Mouse (Mus musculus) intestine, embryonic 14.5 days (tissue): ENCODE results near the gene Agmat. TPM values are rescaled to one million over a fixed set of nuclear protein-coding genes. Genes with fewer than 3 reads are reported as not detected.

ENCODE experiments used
- ATAC-seq: fragments of 200-750 bp; cut with Nextera tagmentation; replicated peaks from 2 replicates; pipeline ENCODE4 v1.8.0; 2017; ENCODE audit warnings: low read depth, moderate number of reproducible peaks, moderate TSS enrichment, moderate library complexity; ENCODE audit not compliant: low FRiP score, low TSS enrichment
- DNase-seq: peaks from one replicate; pipeline ENCODE4 v3.0.0-alpha.2; 2018; ENCODE audit warnings: low spot score
- H3K27ac ChIP-seq: fragments of 300-500 bp; sonication (generic); 2 replicates; pipeline ENCODE4 v1.5.1; 2014; ENCODE audit warnings: low read depth, mild to moderate bottlenecking, control low read depth
- H3K27me3 ChIP-seq: fragments of 300-500 bp; sonication (generic); replicated peaks from 2 replicates; pipeline ENCODE4 v1.6.1; 2014; ENCODE audit warnings: low read length, control low read depth; ENCODE audit not compliant: control insufficient read depth, insufficient read depth
- H3K36me3 ChIP-seq: fragments of 300-500 bp; sonication (generic); 2 replicates; pipeline ENCODE4 v1.6.1; 2014; ENCODE audit warnings: low read length, control low read depth; ENCODE audit not compliant: control insufficient read depth, insufficient read depth
- H3K4me1 ChIP-seq: fragments of 300-500 bp; sonication (generic); replicated peaks from 2 replicates; pipeline ENCODE4 v1.6.1; 2014; ENCODE audit warnings: low read length, control low read depth, mixed read lengths; ENCODE audit not compliant: control insufficient read depth, insufficient read depth
- H3K4me2 ChIP-seq: fragments of 300-500 bp; sonication (generic); 2 replicates; pipeline ENCODE4 v1.6.1; 2014; ENCODE audit warnings: low read length
- H3K4me3 ChIP-seq: fragments of 300-500 bp; sonication (generic); 2 replicates; pipeline ENCODE4 v1.5.1; 2014; ENCODE audit warnings: low read depth, low read length, control low read depth, mixed read lengths
- H3K9ac ChIP-seq: fragments of 300-500 bp; sonication (generic); 2 replicates; pipeline ENCODE4 v1.6.1; 2014; ENCODE audit warnings: mild to moderate bottlenecking, low read length
- H3K9me3 ChIP-seq: fragments of 300-500 bp; sonication (generic); 2 replicates; pipeline ENCODE4 v1.6.1; 2016; ENCODE audit warnings: low read length, control low read depth; ENCODE audit not compliant: control insufficient read depth
- WGBS: fragments of 180-500 bp; shearing (Covaris S2); extraction: QIAGEN DNeasy Blood & Tissue Kit; methylation state at CpG from one replicate; pipeline ENCODE4 v1.1.7; 2014; 5-methylcytosine and 5-hydroxymethylcytosine counted together
- polyA plus RNA-seq: library from polyadenylated mRNA; unstranded; fragments of >200 nt; fragmentation: Nextera tagmentation; extraction: Ambion mirVana; gene quantifications from 2 replicates; pipeline ENCODE4 v1.2.1, GENCODE M21; 2014

The Agmat gene
- 10.1 and 12.7 TPM in 2 replicates for polyA plus RNA-seq

DNA sequence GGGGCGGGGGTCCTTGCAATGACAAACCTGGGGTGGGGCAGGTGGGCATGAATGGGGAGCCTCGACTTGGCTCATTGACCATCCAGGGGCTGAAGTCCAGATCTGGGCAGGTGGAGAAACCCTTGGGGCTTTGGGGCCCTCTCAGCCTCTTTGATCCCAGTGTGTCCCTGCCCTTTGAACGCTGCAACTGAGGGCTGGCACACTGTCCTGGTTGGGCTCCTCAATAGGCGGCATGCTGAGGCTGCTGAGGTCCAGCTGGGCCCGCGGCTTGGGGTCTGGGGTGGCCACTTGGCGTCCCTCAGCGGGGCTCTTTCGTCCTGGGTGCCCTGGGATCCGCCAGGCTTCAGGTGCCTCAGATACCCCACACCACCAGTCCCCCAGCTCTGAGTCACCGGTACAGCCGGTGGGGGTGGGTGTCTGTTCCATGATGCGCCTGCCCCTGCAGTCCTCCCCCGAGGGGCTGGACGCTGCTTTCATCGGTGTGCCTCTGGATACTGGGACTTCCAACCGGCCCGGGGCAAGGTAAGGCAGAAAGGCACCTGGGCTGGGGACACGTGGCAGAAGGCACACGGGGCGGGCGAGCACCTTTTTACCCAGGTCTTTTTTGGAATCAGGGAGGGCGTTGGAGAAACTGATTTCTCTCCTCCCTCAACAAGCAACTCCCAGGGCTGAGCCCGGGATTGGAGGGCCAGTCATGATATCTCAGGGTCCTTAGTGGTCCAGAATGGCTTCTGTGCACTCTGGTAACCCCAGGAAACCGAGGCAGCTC is at the start of gene Agmat:
Agmat (plus strand) TSS at position 95 of the 769 bp plus-strand sequence.
- Histone ChIP-seq H3K4me1 (peaks cover 3% of the 10 kb centered on the region; the same call in 1 of the 2 replicates), H3K9me3 (no peaks in the 10 kb centered on the region), H3K27me3 (no peaks in the 10 kb centered on the region), H3K9ac (no peak within 1 kb of the TSS), H3K36me3 (no peaks in the 10 kb centered on the region), H3K27ac (no peak within 1 kb of the TSS), H3K4me3 (no peak within 1 kb of the TSS), H3K4me2 (no peak within 1 kb of the TSS)
- 20% methylated on average over 25 of the region's 25 CpGs for WGBS
- DNase-seq: no peak
- peak; percentile 37; the same call in 1 of the 2 replicates for ATAC-seq

- no peak for ATAC-seq
- Histone ChIP-seq H3K36me3 (peaks cover 98% of the 10 kb centered on the region), H3K9ac (no peak overlapping the region), H3K9me3 (no peaks in the 10 kb centered on the region), H3K4me2 (no peak overlapping the region), H3K27me3 (no peaks in the 10 kb centered on the region), H3K4me1 (no peaks in the 10 kb centered on the region), H3K4me3 (no peak overlapping the region), H3K27ac (no peak overlapping the region)
- WGBS: 91% methylated on average over 2 of the region's 2 CpGs
- DNase-seq: no peak
Observed at GRCm38 (mm10) chr4:141704625-141705024, 41.8 kb upstream of the Agmat start.

GRCm38 (mm10) chr4:141705331-141705730 is 41.1 kb upstream of the Agmat start:
- 77% methylated on average over 4 of the region's 4 CpGs for WGBS
- Histone ChIP-seq H3K27ac (no peak overlapping the region), H3K4me2 (no peak overlapping the region), H3K4me1 (no peaks in the 10 kb centered on the region), H3K27me3 (no peaks in the 10 kb centered on the region), H3K9ac (no peak overlapping the region), H3K9me3 (no peaks in the 10 kb centered on the region), H3K36me3 (peaks cover 98% of the 10 kb centered on the region), H3K4me3 (no peak overlapping the region)
- DNase-seq: no peak
- ATAC-seq: 0 out of 2 replicates have a peak, but pooled peaks have one; percentile 23

- Histone ChIP-seq H3K9me3 (no peaks in the 10 kb centered on the region), H3K4me3 (no peak overlapping the region), H3K9ac (no peak overlapping the region), H3K27me3 (no peaks in the 10 kb centered on the region), H3K4me2 (no peak overlapping the region), H3K4me1 (no peaks in the 10 kb centered on the region), H3K27ac (no peak overlapping the region), H3K36me3 (peaks cover 99% of the 10 kb centered on the region)
- whole genome bisulfite sequencing: 91% methylated on average over 7 of the region's 7 CpGs
- DNase-seq (no peak), ATAC-seq (no peak)
Observed at GRCm38 (mm10) chr4:141708005-141708404, 38.5 kb upstream of the Agmat start.

DNA sequence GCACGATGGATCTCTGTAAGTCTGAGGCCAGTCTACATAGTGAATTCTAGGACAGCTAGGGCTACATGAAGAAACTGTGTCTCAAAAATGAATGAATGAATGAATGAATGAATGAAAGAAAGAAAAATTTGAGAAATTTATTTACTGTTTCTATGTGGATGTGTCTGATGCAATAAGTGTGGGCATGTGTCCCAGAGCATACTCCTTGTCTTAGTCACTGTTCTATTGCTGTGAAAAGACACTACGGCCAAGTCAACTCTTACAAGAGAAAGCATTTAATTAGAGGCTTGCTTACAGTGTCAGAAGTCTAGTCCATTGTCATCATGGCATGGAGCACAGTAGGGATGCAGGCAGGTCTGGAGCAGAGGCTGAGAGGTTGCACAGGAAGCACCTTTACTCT is 37.5 kb upstream of the Agmat start:
- H3K4me3 ChIP-seq: no peak overlapping the region
- DNase-seq: no peak
- no peaks in the 10 kb centered on the region for H3K9me3 ChIP-seq
- WGBS: 96% methylated on average over 2 of the region's 2 CpGs
- no peak overlapping the region for H3K4me2 ChIP-seq
- no peak overlapping the region for H3K27ac ChIP-seq
- no peak for ATAC-seq
- no peak overlapping the region for H3K9ac ChIP-seq
- no peaks in the 10 kb centered on the region for H3K4me1 ChIP-seq
- peaks cover 93% of the 10 kb centered on the region for H3K36me3 ChIP-seq
- H3K27me3 ChIP-seq: no peaks in the 10 kb centered on the region

DNA sequence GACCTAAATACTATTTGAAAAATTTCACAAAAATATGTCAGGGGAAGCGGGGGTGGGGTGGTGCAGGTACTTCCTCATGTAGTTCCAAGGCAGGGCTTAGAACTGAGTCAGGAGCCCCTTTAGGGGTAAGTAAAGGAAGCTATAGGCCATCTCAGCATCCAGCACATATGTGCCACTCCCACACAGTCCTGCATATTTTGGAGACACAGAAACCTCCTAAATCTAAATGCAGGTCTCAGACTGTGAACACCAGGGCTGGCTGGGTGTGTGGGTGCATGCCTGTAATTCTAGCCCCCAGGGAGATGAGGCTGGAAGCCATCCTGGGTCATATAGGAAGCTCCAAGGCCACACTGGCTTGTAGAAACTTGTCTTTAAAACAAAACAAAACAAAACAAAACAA is 35.2 kb upstream of the Agmat start:
- Histone ChIP-seq H3K9ac (no peak overlapping the region), H3K27ac (no peak overlapping the region), H3K4me3 (no peak overlapping the region), H3K9me3 (no peaks in the 10 kb centered on the region), H3K36me3 (peaks cover 77% of the 10 kb centered on the region), H3K4me1 (peaks cover 4% of the 10 kb centered on the region; the same call in 1 of the 2 replicates), H3K27me3 (no peaks in the 10 kb centered on the region), H3K4me2 (no peak overlapping the region)
- DNase-seq: no peak
- no peak for ATAC-seq
- 100% methylated on average over 1 of the region's 1 CpGs for WGBS

DNA sequence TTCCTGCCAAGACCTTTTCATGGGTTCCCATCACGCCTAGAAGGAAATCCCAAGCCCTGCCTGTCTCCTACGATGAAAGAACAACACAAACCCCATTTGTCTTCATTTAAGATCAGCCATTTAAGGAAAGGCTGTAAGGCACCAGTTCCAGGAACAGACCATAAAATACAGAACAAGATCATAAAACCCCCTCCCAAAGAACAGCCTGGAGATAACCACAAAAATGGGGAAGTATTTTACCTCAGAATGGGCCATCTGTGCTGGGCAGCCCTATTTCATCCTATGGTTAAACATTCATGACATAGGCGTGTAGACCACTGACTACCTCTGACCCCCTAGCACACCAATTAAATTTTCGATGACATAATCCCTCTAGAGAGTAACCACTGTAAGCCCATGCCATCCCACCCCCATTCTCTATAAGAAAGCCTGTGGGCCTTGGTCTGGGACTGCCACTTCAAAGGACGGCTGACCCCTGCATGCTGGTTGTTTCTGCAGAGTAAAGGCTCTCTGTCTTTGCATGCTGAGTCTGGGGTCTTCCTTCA is 32.8 kb upstream of the Agmat start:
- ATAC-seq: no peak
- Histone ChIP-seq H3K27ac (no peak overlapping the region), H3K9ac (no peak overlapping the region), H3K27me3 (no peaks in the 10 kb centered on the region), H3K4me2 (no peak overlapping the region), H3K36me3 (peaks cover 62% of the 10 kb centered on the region), H3K4me1 (peaks cover 4% of the 10 kb centered on the region; the same call in 1 of the 2 replicates), H3K9me3 (no peaks in the 10 kb centered on the region), H3K4me3 (no peak overlapping the region)
- DNase-seq: no peak
- WGBS: 60% methylated on average over 5 of the region's 5 CpGs

GRCm38 (mm10) chr4:141715027-141715426 is 31.4 kb upstream of the Agmat start:
- ATAC-seq (no peak), DNase-seq (no peak)
- Histone ChIP-seq H3K4me3 (no peak overlapping the region), H3K9me3 (no peaks in the 10 kb centered on the region), H3K27me3 (no peaks in the 10 kb centered on the region), H3K4me1 (peaks cover 4% of the 10 kb centered on the region), H3K36me3 (peaks cover 54% of the 10 kb centered on the region), H3K9ac (no peak overlapping the region; the same call in 1 of the 2 replicates), H3K27ac (no peak overlapping the region), H3K4me2 (no peak overlapping the region)
- 65% methylated on average over 2 of the region's 2 CpGs for WGBS
